Mouse (Mus musculus) layer of hippocampus, adult 9-10 months (tissue): ENCODE results near the gene Olfr826.
"Not testable (repeated sequence)": the region's sequence is repeated elsewhere in the genome, so short reads cannot be mapped to it uniquely, and the experiment has no call there.

Experiments
- DNase-seq: peaks from one replicate; pipeline ENCODE4 v3.0.0; 2022; ENCODE audit warnings: low spot score

Olfr826 gene

GRCm38 (mm10) chr10:130184086-130184485 lies at the start of gene Olfr826:
Olfr826 (minus strand) TSS chr10:130184186.
- DNase-seq, result no peak

DNA sequence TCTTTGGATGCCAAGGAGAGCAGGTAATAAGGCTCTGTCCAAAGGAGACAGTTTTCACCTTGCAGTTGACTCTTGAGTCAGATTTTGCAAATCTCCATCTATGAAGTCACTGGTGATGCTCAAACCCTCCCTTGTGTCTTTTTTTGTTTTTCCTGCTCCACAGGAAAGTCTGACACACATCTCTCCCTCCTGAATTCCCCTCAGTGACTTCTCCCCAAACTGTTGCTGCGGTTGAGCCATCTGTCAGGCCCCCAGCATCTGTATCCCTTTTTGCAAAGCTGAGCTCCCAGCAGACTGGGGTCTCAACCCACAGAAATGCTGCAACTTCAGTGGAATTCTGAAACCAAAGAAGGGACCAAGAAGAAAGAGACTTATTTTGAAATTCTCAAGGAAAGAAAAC lies 48.1 kb upstream of the Olfr826 start:
- no peak for DNase-seq

- no peak for DNase-seq
Measured at GRCm38 (mm10) chr10:130229584-130229983, 45.6 kb upstream of the Olfr826 start.

DNA sequence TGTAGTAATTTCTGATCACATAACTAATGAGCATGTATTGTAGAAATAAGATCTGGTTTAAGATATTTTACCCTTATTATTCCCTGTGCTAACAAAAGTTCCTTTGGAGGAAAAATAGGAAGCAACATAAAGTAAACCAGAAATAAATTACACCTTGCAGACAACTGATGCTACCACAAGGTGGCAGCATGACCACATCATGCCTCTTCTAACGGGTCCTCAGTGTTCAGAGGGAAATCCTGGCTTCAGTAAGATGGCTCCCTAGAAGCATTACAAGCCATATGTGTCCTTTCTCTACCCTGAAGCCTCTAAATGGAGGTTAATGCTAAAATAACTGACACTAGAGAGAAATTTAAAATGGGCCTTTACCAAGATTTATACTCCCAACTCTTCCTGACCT lies 44.3 kb upstream of the Olfr826 start:
- peak; percentile 39 for DNase-seq

DNA sequence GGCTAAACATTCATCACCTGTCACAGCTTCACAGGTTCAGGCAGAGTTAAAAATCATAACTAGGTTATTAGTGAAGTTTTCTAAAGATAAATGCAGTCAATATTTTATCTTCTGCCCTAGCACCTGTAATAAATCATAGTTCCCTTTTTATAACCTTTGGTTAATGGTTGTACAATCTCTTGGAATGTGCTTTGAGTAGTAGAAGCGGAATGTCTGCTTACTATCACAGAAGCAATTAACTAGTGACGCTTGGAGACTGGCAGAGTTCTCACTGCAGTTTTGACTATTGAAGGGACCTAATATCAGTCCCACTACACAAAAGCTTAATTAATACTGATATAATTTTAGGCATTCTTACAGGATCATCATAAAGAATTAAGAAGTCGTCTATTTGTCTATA lies 41.0 kb upstream of the Olfr826 start:
- DNase-seq, result no peak

- DNase-seq, result no peak
Measured at GRCm38 (mm10) chr10:130214303-130214702, 30.3 kb upstream of the Olfr826 start, which contains the start of gene Olfr827. Olfr827 (minus strand) TSS chr10:130214403.

GRCm38 (mm10) chr10:130166666-130167065 lies 17.3 kb downstream of the Olfr826 start, which contains the start of gene Olfr825:
Olfr825 (minus strand) TSS chr10:130166766.
- DNase-seq, result no peak

DNA sequence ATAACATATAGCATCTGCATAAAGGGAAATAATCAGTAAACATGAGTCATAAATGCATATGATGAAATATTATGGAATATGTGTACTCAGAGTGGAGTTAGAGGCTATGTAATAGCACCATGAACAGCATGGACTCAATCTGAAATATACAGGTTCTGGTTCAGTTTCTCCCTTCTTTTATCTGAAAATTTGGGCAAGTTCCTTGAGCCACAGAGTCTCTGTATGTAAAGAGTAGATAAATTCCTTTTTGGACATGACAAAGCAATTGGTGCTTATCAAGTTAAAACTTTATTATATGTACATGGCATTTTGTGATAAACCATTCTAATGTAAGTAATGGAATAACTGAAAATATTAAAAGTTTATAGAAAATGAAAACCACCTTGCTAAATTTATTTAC lies 18.8 kb downstream of the Olfr826 start:
- DNase-seq, result no peak

DNA sequence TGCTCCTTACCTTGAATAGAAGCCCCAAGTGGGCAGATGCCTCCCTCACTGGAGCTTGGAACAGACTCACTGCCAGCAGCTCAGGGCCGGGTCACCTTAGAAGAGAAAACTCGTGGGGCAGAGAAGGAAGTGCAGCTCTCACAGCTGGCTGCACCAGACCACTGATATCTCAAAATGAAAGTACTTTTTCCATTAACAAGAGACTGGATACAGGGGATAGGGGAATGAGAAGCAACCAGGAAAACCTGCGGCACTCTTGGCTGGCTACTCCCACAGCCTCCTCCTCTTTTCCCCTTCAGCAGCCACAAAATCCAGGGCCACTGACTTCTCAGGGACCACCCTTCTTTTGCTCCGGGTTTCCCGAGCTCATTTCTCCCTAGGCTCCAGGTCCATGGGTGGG lies 39.9 kb downstream of the Olfr826 start:
- DNase-seq, result no peak

DNA sequence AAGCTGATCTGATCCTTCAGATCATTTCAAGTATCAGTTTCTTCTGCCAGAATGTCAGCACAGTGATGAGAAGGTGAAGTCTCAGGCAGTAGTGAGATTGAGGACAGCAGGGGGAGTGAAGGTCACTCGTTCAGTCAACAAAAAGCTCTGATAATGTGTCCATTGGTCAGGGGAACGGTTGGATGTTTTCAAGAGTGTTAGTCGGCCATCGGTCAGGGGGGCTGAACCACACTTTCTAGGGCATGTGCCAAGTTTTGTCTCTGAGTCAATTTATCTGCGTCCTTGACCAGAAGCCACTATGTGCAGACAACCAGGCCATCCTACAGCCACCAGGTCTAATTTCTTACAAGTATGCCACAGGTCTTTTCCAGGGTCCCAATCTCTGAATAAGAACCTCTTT lies 41.5 kb downstream of the Olfr826 start:
- DNase-seq, result not testable (repeated sequence)

GRCm38 (mm10) chr10:130134811-130135210 lies 49.2 kb downstream of the Olfr826 start:
- DNase-seq, result no peak

DNA sequence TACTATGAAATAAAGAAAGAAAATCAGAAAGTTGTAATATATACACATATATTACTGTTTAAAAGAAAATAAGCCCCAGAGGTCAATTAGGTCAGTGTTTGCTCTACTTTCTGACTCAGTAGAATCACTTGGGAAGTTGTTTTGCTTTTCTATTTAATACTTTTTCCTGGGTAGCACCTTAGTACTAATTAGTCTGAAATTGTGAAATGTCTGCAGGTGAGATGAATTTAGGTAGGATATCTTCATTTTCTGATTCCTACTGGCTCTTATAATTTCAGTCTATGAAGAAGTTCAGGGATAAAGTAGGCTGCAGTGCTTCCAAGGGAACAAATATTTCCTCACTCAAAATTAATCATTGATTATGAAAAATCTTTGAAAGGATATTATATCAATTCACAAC lies 54.1 kb downstream of the Olfr826 start, which contains the start of gene Olfr824:
TSS of gene Olfr824 (minus strand) at position 101 of the 400 bp plus-strand sequence.
- DNase-seq, result not testable (repeated sequence)
